Mouse (Mus musculus) adrenal gland (tissue): ENCODE data around the gene Cfap46.
"Not testable (repeated sequence)": the region's sequence is repeated elsewhere in the genome, so short reads cannot be mapped to it uniquely, and the experiment has no call there.

ENCODE experiments used
- intact Hi-C: fragments of 180-260 bp; cut with DNase I; formaldehyde crosslinking; loops from one replicate; pipeline ENCODE4 v1.15.1; 2025

Cfap46 gene

DNA sequence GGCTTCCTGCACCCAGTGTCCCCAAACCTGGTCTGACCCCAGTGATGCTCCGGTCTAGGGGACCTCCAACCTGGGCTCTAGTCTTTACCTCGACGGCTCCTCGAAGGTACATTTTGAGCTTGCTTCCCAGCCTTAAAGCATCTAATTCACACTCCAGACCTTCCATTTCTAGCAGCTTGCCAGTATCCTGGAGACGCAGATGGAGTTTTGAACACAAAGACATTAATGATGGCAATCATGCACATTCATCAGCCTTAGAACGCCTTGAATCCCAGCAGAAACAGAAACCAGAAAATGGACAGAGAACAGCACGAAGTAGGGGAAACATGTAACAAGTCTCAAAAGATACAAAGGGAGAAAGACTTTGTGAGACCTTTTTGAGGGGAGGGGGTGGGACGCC is 16.7 kb downstream of the Cfap46 start:
- intact Hi-C loops = no loop called here

DNA sequence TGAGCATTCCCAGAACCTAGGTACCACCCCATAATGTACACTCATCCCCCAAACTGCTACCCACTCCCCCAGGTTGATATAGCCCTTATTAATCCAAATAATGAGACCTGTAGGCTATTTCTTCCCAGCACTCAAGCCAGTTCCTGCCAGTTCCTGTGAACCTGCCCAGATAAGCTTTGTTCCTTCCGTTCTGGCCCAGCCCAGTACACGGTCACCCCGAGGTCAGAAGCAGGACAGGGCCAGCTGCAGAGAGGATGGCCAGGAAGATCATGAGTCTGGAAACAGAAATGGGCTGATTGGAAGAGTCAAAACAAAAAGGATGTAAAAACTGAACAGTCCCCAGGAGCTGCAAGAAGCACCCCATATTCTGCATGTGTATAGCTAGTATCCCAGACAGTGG is 20.3 kb downstream of the Cfap46 start:
- intact Hi-C loops = no loop called here

DNA sequence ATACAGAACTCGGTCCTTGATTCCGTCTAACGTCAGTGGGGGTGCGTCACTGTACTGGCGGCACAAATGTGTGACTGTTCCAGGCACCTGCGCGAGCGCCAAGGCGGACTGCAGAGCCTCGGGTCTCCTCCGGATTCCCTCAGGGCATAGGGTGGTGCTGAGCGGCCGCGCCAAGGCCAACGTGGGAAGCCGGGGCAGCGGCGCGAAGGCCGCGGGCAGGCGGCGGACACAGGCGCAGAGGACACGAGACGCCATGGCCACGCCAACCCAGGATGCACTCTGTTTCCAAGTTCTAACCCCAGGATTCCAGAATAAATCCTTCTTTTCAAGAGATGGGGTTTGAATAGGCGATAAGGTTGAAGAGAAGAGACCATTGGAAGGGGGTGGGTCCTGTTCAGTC is 23.7 kb downstream of the Cfap46 start:
- intact Hi-C loops = not testable (repeated sequence)

DNA sequence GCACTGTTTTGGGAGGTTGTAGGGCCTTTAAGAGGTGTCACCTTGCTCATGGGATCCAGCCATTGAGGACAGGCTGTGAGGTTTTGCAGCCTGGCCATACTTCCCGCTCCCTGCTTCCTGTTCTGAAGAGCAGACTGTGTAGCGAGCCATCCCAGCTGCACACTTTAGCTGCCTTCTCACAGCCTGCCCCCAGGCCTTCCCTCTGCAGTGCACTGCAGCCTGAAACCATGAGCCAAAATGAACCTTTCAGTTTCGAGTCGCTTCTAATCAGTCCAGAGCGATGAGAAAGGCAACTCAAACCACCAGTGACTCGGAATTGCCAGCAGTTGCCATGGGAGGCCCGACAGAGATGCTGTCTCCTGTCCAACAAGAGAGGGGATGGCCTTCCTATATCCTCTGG is 33.9 kb downstream of the Cfap46 start:
- intact Hi-C loops = loop anchor here (2.0 kb wide), 2 partner anchors 33 to 211 kb away; no protein-coding TSS in a partner anchor

DNA sequence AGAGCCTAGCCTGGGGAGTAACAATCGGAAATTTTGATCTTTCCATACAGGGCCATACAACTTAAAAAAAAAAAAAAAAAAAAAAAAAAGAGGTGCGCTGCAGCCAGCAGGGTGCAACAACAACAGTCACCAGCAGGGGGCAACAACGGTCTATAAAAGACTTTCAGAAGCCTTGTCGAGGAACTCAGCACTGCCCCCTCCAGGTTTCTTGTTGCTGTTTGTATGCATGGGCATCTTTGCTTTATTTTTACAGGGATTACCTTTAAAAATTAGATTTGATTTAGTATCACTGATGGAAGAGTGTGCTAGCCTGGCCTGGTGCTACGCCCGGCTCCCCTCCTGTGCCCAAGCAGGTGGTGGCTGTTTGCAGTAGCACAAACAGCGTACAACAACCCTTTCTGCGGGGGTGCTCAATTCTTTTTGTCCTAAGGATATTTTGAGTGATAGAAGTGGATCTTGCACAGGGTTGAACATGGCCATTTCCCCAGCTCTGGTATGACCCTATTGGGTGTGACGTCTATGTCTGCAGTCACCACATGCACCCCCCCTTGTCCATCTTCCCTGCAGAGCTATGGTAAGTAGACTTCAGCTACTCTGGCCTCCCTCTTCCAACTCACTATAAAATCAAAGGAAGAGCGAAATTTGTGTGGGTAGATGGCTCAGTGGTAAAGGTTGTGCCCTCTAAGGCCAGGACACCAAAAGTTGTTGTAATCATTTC is 35.4 kb downstream of the Cfap46 start:
- intact Hi-C loops = loop anchor here (1.0 to 2.0 kb wide), 3 partner anchors 31 to 213 kb away; no protein-coding TSS in a partner anchor

DNA sequence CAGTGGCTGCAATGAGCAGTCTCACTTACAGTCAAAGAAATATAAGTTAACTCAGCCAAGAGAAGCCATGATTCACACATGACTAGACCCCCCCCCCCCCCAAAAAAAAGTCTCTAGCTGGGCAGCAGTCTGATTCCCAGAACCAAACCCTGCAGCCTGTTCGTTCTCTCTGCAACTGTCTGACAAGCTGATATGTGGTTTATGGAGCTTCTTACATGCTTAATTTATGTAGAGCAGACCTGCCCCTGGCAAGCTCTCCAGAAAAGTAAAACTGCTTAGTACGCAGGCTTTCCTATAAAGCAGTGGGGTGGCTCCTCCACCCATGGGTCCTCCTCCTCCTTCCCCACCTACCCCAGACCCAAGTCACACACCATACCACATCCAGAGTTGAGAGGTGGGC is 50.2 kb downstream of the Cfap46 start:
- intact Hi-C loops = no loop called here

DNA sequence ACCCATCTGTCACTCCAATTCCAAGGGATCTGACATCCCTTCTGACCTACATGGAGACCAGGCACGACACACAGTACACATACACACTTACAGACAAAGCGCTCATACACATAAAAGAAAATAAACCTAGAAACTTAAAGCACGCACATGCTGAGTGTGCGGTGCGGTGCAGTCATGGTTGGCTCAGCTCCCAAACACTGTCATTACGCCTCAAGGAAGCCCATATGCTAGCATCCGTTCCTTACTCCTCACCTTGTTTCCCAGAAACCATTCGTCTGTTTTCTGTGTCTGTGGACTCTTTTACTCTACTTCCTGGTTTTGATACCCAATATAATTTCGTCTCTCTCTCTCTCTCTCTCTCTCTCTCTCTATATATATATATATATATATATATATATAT is 58.5 kb downstream of the Cfap46 start:
- intact Hi-C loops = no loop called here

DNA sequence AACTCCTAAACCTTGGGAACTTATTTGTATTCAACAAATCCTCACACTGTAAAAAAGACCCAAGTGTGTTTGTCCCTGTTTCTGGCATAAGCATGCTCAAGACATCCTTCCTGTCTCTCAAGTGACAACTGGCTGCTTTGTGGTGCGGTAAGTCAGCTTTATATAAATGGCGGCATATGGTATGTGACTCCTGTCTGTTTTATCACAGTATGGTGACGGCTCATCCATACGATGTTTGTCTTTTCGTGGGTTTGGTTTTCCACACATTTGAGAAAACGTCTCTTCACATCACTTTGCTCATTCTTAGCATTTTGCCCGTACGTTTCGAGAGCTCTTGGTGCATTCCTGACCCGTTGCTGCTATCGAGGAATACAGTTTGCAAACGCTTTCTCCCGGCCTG is 61.0 kb downstream of the Cfap46 start:
- intact Hi-C loops = no loop called here

DNA sequence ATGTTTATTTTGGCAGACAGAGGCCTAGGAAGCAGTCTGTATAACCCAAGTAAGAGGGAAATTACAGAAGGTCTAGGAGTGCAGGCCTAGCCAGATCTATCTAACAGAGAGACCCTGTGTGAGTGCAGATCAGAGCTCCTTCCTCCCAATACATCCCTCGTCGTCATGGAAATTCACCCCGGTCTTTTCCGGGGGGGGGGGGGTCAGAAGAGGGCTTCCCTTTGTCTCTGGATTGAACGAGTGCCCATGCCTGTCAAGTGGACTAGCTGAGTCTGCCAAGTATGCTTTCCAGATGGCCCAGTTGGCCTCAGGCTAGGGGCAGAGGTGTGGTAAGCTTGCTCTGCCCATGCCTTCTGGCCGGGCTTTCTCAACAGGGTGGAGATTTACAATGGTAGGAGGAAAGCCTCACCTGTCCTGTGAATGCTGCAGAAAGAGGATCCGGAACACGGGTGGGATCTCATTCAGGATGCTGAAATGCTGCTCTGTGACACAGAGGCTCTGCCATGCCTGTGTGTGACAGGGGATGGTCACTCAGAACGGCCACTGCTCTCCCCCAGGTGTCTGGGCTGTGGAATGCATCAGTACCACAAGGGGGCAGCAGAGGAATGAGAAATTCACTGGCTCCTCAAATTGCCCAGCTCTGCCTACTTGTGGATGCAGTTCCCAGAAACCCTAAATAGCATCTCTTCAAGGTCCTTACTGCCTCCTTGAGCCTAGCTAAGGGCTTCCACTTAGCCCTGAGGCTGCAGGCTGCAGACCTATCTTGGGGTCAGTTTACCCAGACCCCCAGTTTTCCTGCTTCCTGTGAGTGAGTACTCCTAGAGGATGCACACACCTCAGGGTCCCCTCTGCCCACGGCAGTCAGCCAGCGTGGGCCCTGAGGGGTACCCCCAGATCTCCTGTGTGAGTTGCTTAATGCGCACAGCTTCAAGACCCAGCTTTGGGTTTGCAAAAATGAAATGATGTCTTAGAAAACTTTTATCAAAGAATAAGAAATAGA is 67.5 kb downstream of the Cfap46 start:
- intact Hi-C loops = loop anchor here (2.0 kb wide), 1 partner anchor 33 kb away; no protein-coding TSS in a partner anchor

DNA sequence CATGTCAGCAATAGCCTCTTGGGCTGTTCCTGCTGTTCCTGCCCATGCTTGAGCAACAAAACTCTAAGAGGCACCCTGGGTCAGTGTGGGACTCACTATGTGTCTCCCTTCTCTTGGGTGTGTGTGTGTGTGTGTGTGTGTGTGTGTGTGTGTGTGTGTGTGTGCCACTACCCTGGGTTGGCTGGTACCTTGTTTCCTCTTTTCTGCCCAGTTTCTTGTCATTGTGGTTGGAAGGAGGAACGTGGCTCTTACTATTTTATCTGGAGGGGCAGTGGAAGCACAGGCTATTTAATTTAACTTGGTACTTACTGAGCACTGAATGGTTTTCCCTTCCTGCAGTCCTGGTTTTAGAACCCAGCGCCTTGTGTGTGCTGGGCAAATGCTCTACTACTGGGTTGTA is 73.3 kb downstream of the Cfap46 start:
- intact Hi-C loops = no loop called here

DNA sequence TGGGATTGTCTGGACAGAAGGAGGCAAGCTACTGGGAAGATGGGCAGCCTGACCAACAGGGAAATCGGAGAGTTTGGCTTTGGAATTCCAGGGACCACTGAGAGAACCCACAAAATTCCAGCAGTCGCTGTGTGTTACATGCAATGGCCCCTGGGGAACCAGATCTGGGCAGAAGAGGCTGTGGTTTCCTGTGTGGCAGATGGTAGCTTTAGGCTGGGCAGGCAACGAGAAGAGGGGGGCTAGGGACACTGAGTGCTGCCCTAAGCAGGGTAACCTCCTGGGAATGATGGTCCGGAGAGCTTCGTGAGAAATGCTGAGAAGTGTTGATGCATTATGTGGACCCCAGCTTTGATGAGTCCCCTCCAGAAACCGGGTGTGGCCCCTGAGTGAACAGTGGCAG is 87.8 kb downstream of the Cfap46 start:
- intact Hi-C loops = no loop called here

DNA sequence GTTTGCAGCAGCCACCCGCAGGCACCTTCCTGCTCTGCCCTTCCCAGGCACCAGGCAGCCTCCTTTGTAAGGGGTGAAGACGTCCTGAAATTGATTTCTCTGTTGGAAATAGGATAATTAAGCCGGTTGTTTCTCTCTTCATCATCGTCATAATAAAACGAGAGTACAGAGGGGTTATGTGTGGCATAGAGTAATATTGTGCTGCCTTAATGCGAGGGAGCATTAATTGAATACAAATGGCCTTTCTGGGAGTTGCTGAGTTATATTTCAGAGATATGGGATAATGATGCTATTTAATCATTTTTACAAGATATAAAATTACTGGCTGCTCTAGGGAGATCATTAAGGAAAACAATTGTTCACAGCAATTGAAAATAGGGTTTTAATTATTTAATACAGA is 88.3 kb downstream of the Cfap46 start:
- intact Hi-C loops = no loop called here

DNA sequence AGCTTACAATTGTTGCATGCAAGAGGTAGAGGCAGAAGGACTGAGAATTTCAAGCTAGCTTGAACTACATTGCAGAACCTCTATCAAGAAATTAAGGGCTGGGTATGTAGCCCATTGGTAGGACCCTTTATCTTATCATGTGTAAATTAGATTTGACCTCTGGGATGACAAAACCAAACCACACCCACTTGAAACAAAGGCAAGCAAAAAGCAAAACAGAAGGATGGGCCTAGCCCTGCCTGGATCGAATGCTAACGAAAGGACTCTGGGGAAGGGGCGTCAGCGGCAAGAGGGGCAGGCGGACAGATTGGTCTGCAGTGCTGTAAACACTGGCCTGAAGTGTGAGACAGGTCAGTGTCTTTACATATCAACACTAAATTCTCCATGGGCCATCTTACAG is 92.3 kb downstream of the Cfap46 start:
- intact Hi-C loops = no loop called here

DNA sequence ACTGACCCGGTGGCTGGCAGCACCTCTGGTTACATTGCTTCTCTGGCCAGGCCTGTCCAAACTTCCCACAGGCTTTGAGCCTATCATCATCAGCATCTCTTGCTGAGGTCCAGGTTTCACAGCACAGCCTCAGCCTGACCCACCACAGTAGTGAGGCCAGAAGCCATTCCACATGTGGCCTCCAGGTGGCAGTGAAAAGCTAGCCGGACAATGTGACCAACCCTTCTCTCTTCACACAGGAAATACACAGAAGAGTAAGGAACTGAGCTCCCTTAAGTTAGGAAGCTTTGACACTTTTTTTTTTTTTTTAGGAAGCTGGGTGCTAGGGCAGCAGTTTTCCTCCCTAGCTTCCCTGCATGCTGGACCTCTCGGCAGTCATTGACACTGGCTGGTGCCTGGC is 93.3 kb downstream of the Cfap46 start:
- intact Hi-C loops = no loop called here

DNA sequence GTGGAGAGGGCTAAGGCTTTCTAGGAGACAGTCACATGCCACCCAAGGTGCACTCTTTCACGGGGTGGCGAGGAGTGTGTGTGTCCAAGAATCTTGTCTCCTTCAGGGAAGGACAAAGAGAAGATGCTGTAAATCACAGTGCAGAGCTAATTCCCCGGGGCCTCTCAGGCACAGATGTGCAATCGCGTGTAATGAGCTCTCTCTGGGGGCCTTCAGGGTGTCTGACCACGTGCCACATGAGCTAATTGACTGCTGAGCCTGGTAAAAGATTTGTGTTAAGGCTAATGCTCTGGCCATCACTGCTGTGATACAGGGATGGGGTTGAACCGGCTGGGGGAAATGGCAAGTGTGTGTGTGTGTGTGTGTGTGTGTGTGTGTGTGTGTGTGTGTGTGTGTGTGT is 95.7 kb downstream of the Cfap46 start:
- intact Hi-C loops = loop anchor here (5.0 kb wide), 1 partner anchor 106 kb away; no protein-coding TSS in a partner anchor

DNA sequence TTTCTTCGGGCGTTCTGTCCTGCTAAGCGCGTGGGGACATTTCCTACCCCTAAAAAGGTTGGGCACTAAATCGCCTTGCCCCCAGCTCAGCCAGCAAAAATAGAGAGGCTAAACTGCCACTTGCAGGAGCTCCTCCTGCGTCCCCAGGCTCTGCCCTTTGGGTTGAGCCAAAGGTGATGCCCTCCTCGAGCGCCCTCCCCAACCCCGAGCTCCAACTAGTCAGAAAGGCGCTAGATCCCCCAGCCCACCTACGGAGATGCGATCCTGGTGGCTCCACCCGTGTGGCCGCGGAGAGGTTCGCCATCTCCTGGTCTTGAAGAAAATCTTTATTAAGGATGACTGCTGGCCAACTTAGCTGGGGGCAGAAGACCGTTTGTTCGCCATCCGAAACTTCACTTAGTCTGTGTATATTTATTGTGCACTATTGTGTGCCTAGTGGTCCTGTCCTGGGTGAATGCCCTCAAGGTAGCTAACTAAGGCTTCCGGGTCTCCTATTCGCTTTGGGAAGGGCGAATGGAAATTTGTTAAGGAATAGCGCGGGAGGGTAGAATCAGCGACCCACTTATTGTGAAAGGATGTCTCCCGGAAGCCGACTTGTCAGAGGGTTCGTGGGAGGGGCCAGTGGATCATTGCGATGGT is 98.3 kb downstream of the Cfap46 start:
- intact Hi-C loops = loop anchor here (5.0 kb wide), 1 partner anchor 103 kb away; no protein-coding TSS in a partner anchor

DNA sequence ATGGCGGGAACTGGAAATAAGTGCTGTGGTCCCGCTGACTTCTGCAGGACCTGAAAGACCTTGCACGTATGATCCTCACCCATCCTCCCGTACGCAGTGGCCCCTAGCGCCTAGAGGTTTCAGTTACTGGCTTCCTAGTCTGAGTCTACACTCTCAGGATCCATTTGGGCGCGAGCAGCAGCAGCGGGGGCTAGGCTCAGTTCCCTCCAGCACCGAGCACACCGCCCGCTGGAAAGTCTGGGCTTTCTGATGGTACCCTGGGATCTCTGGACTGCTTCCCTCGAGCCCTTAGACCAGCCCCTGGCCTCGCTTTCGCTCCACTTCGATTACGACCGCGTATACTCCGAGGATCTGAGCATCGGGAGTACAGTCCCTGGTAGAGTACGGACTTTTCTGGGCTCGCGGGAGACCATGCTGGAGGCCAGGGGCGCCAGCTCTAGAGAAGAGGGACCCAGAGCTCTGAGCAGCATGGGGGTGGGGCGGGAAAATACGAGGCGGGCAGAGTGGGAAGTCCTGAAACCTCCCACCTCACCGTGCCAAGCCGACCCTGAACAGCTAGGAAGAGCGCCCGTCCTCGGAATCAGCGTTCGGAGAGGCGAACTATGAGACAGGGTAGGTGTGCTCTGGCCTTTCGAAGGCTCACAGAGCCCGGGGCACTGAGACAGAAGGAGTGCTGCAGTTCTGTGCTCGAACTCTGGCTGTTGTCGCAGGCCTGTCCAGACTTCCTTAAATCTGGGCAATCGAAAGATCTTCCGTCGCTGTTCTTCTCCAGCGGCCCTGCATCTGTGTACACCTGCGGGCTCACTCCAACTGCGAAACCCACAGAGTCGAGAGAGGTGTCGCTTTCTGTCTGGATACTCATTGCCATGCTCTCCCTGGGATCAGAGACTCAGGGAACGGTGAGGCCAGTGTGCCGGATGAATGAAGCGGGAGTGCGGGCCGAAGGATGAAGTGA is 99.1 kb downstream of the Cfap46 start:
- intact Hi-C loops = loop anchor here (5.0 kb wide), 2 partner anchors 92 to 102 kb away; no protein-coding TSS in a partner anchor

DNA sequence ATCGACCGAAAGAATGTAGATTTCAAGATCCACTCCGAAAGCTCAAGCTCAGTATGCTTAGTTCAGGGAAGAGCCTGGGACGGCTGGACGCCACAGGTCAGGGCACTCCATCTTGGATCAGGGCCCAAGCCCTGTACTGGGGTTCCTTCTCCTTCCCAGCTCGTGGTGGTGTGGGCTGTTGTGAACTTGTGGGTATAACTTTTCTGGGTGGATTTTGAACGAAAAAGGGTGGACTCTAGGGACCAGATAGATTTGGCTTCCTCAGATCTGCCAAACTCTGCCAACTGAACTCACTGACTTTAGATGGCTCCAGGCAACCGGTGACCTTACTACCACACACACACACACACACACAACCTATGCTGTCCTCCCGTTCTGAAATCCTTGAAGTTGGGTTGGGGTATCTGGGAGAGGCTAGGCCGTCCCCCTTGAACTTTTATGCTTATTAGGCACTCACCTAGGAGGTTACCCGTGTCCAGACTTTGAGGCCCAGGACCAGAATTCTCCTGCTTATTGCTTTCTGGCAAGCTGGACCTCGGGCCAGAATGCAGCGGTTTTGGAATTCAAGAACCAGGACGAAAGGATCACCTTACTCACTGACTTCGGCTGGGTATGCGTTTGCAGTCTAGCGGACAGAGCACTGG is 100.4 kb downstream of the Cfap46 start:
- intact Hi-C loops = loop anchor here (5.0 kb wide), 1 partner anchor 91 kb away; no protein-coding TSS in a partner anchor

DNA sequence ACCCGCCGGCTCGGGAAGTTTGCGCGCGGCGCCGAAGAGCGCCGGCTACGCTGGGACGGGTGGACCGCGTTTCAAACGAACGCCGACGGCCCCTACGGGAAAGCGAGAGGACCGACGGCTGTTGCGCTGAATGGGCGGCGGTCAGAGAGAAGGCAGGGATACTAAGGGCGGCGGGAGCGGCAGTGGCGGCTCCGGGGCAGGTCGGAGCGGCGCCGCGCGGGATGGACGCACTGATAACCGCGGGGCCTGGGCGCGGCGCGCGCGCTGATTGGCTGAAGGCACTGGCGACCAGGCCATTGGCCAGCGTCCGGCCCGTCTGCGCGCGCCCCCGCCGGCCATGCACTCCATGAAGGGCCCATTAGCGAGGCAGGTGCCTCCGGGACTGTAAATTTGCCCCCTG is 101.0 kb downstream of the Cfap46 start, which contains the start of gene Nkx6-2:
Nkx6-2 (minus strand) TSS at position 203 of the 400 bp plus-strand sequence.
- intact Hi-C loops = loop anchor here (5.0 kb wide), 1 partner anchor 90 kb away; no protein-coding TSS in a partner anchor
